Mouse (Mus musculus): Measurements from ENCODE around the gene Haao.

- no peak for TF ChIP-seq CTCF (IDR thresholded peaks at IDR 0.05; ENCODE audit: low read depth)
- TF ChIP-seq EP300 (IDR thresholded peaks at IDR 0.05; ENCODE audit: low read depth) = no peak
Measured at GRCm38 (mm10) chr17:83849081-83849675, 1.4 kb upstream of the Haao start.
